Mouse (Mus musculus) embryonic fibroblast, embryonic 13.5 days (primary cell): Measurements from ENCODE around the gene Tnip3.

Experiments used
- CTCF ChIP-seq: IDR thresholded peaks from 2 replicates; pipeline ENCODE4 v1.5.1; 2011; ENCODE audit warnings: mild to moderate bottlenecking, control low read depth, low read length, moderate library complexity, borderline replicate concordance; ENCODE audit not compliant: insufficient read depth
- POLR2A ChIP-seq: IDR thresholded peaks from 2 replicates; pipeline ENCODE4 v1.6.1; 2011; ENCODE audit warnings: low read depth, mild to moderate bottlenecking, control low read depth, low read length, moderate library complexity

DNA sequence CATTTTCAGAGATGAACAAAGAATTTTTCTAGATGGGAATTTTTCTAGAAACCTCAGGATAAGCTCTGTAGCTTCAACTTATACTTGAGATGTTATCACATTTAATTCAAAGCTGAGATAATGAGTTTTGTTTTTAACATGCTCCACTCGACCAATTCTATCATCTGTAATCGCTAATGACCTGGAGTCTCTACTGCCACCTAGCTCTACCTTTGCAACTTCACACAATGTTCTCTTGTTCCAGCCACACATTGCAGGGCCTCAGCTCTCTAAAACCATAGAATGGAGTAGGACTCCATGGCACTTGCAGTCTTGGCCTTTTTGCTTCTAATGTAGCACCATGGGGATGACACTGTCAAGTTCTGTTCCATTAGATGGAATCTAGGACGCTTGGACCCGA is 90.5 kb downstream of the Tnip3 start:
- TF ChIP-seq CTCF (no peak), POLR2A (no peak)
